Mouse (Mus musculus) kidney, postnatal 36 days (tissue): ENCODE results near the gene Tmem182.
A peak's percentile ranks its signal among the peaks of the same experiment; 100 is the strongest.

ENCODE experiments used
- DNase-seq, 2 experiments: peaks; one replicate each; pipeline ENCODE4 v3.0.0; 2021 to 2022; ENCODE audit warnings: mixed read lengths in 2 of 2

The Tmem182 gene

GRCm38 (mm10) chr1:40805351-40805750 lies at the start of gene Tmem182:
Gene Tmem182, plus strand, starts transcription at chr1:40805601.
- DNase-seq = no peak

GRCm38 (mm10) chr1:40759751-40760445 lies 45.5 kb upstream of the Tmem182 start:
- DNase-seq = peak; percentile 68 to 83

GRCm38 (mm10) chr1:40764042-40764441 lies 41.4 kb upstream of the Tmem182 start:
- DNase-seq = no peak

- DNase-seq = no peak
Measured at GRCm38 (mm10) chr1:40764701-40765275, 40.6 kb upstream of the Tmem182 start.

GRCm38 (mm10) chr1:40765521-40765920 lies 39.9 kb upstream of the Tmem182 start:
- no peak for DNase-seq

- no peak for DNase-seq
Measured at GRCm38 (mm10) chr1:40767588-40767987, 37.8 kb upstream of the Tmem182 start.

GRCm38 (mm10) chr1:40768606-40769005 lies 36.8 kb upstream of the Tmem182 start:
- DNase-seq = peak; percentile 73 to 85

- DNase-seq = peak; percentile 86 to 88
Measured at GRCm38 (mm10) chr1:40769331-40769894, 36.0 kb upstream of the Tmem182 start.

- no peak for DNase-seq
Measured at GRCm38 (mm10) chr1:40771196-40771970, 34.0 kb upstream of the Tmem182 start.

- DNase-seq = no peak
Measured at GRCm38 (mm10) chr1:40773234-40773633, 32.2 kb upstream of the Tmem182 start.

- DNase-seq = no peak
Measured at GRCm38 (mm10) chr1:40774040-40774439, 31.4 kb upstream of the Tmem182 start.

GRCm38 (mm10) chr1:40776102-40776501 lies 29.3 kb upstream of the Tmem182 start:
- peak in 1 of 2 experiments; percentile 56 for DNase-seq

- peak in 1 of 2 experiments; percentile 33 for DNase-seq
Measured at GRCm38 (mm10) chr1:40776763-40777162, 28.6 kb upstream of the Tmem182 start.

GRCm38 (mm10) chr1:40783450-40783849 lies 22.0 kb upstream of the Tmem182 start:
- DNase-seq = no peak

- DNase-seq = no peak
Measured at GRCm38 (mm10) chr1:40784306-40784705, 21.1 kb upstream of the Tmem182 start.

- peak; percentile 75 to 90 for DNase-seq
Measured at GRCm38 (mm10) chr1:40785876-40786445, 19.4 kb upstream of the Tmem182 start.

GRCm38 (mm10) chr1:40788956-40789355 lies 16.4 kb upstream of the Tmem182 start:
- no peak for DNase-seq

GRCm38 (mm10) chr1:40789666-40790233 lies 15.7 kb upstream of the Tmem182 start:
- DNase-seq = peak in 1 of 2 experiments; percentile 58

- peak; percentile 90 to 97 for DNase-seq
Measured at GRCm38 (mm10) chr1:40790324-40791141, 14.9 kb upstream of the Tmem182 start, which contains the start of gene Mfsd9. Gene Mfsd9, minus strand, starts transcription at chr1:40790687.

GRCm38 (mm10) chr1:40795508-40795907 lies 9.9 kb upstream of the Tmem182 start:
- no peak for DNase-seq

- DNase-seq = peak; percentile 41 to 81
Measured at GRCm38 (mm10) chr1:40797348-40797747, 8.1 kb upstream of the Tmem182 start.

- no peak for DNase-seq
Measured at GRCm38 (mm10) chr1:40799121-40799520, 6.3 kb upstream of the Tmem182 start.
